Mouse (Mus musculus) forebrain, embryonic 16.5 days (tissue): ENCODE measurements at regions not wholly inside any gene's neighbourhood (a gene's known extent, or its start where the extent isn't known, plus 50 kb on each side); places are given as distances from the start of the nearest gene placed in this dataset.

Source experiments
- ATAC-seq: fragments of 200-750 bp; cut with Nextera tagmentation; 2 replicates; pipeline ENCODE4 v1.8.0; 2017; ENCODE audit warnings: mild to moderate bottlenecking, moderate library complexity
- H3K27ac ChIP-seq: fragments of 300-500 bp; sonication (generic); 2 replicates; pipeline ENCODE4 v1.5.1; 2014; ENCODE audit warnings: low read length, control low read depth
- H3K27me3 ChIP-seq: fragments of 300-500 bp; sonication (generic); replicated peaks from 2 replicates; pipeline ENCODE4 v1.6.1; 2014; ENCODE audit warnings: low read length; ENCODE audit not compliant: control insufficient read depth, insufficient read depth
- H3K36me3 ChIP-seq: fragments of 300-500 bp; sonication (generic); 2 replicates; pipeline ENCODE4 v1.6.1; 2014; ENCODE audit not compliant: control insufficient read depth, insufficient read depth
- H3K4me1 ChIP-seq: fragments of 300-500 bp; sonication (generic); replicated peaks from 2 replicates; pipeline ENCODE4 v1.6.1; 2014; ENCODE audit warnings: low read length; ENCODE audit not compliant: control insufficient read depth, insufficient read depth
- H3K4me2 ChIP-seq: fragments of 300-500 bp; sonication (generic); 2 replicates; pipeline ENCODE4 v1.6.1; 2014; ENCODE audit warnings: mild to moderate bottlenecking, low read length, control low read depth
- H3K4me3 ChIP-seq: fragments of 300-500 bp; sonication (generic); replicated peaks from 2 replicates; pipeline ENCODE4 v1.5.1; 2014; ENCODE audit warnings: mild to moderate bottlenecking, low read length, control low read depth
- H3K9ac ChIP-seq: fragments of 300-500 bp; sonication (generic); replicated peaks from 2 replicates; pipeline ENCODE4 v1.6.1; 2014; ENCODE audit warnings: low read depth, low read length, control low read depth
- H3K9me3 ChIP-seq: fragments of 300-500 bp; sonication (generic); 2 replicates; pipeline ENCODE4 v1.6.1; 2016; ENCODE audit warnings: low read length; ENCODE audit not compliant: control insufficient read depth
- WGBS: fragments of 180-500 bp; shearing (Covaris S2); extraction: QIAGEN DNeasy Blood & Tissue Kit; methylation state at CpG from one replicate; pipeline ENCODE4 v1.1.7; 2014; 5-methylcytosine and 5-hydroxymethylcytosine counted together

DNA sequence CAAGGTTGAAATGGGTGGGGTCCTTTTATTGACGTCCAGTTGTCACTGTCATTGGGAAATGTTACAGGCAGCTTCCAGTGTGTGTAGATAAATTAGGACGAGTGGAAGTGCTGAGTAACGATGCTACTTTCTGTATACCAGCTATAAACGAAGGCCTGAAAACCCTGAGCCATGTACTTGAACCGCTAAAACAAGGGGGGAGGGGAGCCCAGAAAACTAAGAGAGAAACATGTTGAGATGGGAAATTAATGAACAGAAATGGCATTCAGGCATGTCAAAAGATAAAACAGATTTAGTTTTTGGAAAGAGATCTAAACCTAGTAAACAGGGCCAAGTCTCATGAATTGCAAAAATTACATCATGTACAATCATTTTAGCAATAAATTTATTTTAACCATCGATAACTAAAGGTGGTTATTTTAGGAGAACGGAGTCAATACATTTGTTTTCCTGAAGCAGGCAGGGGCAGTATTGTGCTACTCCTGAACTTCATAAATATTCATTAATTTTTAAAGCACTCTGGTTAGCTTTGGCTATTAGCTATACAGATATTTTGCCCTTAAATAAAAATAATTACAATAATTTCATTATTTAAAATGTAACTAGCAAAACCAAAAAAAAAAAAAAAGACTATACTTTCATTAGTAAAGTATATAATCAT is 92.1 kb upstream of the Ssbp2 start:
- Histone ChIP-seq H3K36me3 (no peaks in the 10 kb centered on the region), H3K4me1 (peaks cover 45% of the 10 kb centered on the region), H3K27me3 (no peaks in the 10 kb centered on the region), H3K9me3 (no peaks in the 10 kb centered on the region), H3K27ac (peak overlapping the region; percentile 49; the same call in 1 of the 2 replicates), H3K9ac (no peak overlapping the region), H3K4me3 (no peak overlapping the region), H3K4me2 (no peak overlapping the region)
- WGBS = 13% methylated on average over 7 of the region's 7 CpGs
- no peak for ATAC-seq

DNA sequence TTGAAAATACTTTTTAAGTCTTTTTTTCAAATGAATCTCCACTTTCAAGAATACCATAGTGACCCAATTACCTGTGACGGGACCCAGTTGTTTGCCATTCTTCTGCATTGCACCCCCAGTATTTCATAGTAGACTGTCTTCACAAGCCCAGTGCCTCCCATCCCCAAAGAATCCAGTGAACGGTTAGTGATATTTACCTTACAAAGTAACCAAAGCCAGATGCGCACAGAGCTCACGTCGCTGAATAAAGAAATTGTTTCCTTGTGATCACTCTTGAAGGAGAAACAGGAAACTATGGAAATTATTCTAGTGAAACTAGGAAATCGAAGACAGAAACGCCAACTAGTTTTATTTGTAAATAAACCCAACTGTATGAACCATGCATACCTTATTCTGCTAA is 91.4 kb upstream of the Ssbp2 start:
- Histone ChIP-seq H3K9ac (no peak overlapping the region), H3K9me3 (no peaks in the 10 kb centered on the region), H3K27me3 (no peaks in the 10 kb centered on the region), H3K4me3 (no peak overlapping the region), H3K27ac (no peak overlapping the region), H3K36me3 (no peaks in the 10 kb centered on the region), H3K4me2 (no peak overlapping the region), H3K4me1 (peaks cover 50% of the 10 kb centered on the region)
- WGBS = 77% methylated on average over 7 of the region's 7 CpGs
- ATAC-seq = no peak

DNA sequence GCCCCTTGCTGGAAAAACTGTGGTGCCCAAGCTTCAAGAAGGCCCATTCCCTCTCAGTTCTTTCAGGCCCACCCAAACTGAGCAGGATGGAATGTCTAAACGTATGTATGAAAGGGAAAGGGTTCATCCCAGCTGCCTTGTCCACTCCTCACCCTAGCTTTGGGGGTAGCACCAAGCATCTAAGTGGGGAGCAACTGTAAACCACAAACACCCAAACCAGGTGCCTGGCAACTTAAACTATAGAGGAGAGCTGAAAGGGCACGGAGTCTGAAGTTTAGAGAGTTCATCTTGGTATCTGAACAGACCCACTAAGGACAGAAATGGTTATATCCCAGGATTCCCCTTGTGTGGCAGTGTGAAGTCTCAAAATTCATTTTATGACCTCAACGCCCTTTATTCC is 90.1 kb upstream of the Ssbp2 start:
- H3K4me3 ChIP-seq = no peak overlapping the region; the same call in 1 of the 2 replicates
- 21% methylated on average over 3 of the region's 3 CpGs for WGBS

DNA sequence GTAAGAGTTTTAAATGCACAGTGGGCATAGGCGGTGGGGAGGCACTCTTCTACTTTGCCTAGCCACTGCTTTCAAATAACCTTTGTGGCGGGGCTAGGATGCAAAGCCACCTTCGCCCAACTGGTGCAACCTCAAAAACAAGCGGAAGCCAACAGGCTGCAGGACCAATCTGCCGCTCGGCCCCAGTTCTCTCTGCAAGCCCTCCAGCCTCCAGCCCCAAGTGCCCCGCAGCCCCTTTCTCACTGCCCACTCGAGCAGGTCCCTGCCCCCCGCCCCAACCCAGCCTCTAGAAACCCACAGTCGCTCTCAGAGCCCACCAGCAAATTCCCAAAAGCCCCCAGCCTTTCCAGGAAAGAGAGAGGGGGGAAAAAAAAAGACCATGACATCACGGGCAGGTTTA is 89.6 kb upstream of the Ssbp2 start:
- H3K4me1 ChIP-seq = peaks cover 57% of the 10 kb centered on the region
- H3K36me3 ChIP-seq = no peaks in the 10 kb centered on the region
- peak overlapping the region; percentile 70 for H3K4me2 ChIP-seq
- peak overlapping the region; percentile 40 for H3K4me3 ChIP-seq
- no peaks in the 10 kb centered on the region for H3K27me3 ChIP-seq
- ATAC-seq = peak; percentile 18
- peak overlapping the region; percentile 98 for H3K27ac ChIP-seq
- peak overlapping the region; percentile 57 for H3K9ac ChIP-seq
- H3K9me3 ChIP-seq = no peaks in the 10 kb centered on the region
- WGBS = 1% methylated on average over 11 of the region's 11 CpGs

More for the DNA sequence above, 90.1 kb upstream of the Ssbp2 start:
- Histone ChIP-seq H3K4me1 (peaks cover 58% of the 10 kb centered on the region), H3K36me3 (no peaks in the 10 kb centered on the region), H3K27ac (peak overlapping the region; percentile 98), H3K27me3 (no peaks in the 10 kb centered on the region), H3K9ac (peak overlapping the region; percentile 57; the same call in 1 of the 2 replicates), H3K4me2 (peak overlapping the region; percentile 70), H3K9me3 (no peaks in the 10 kb centered on the region)
- no peak for ATAC-seq

DNA sequence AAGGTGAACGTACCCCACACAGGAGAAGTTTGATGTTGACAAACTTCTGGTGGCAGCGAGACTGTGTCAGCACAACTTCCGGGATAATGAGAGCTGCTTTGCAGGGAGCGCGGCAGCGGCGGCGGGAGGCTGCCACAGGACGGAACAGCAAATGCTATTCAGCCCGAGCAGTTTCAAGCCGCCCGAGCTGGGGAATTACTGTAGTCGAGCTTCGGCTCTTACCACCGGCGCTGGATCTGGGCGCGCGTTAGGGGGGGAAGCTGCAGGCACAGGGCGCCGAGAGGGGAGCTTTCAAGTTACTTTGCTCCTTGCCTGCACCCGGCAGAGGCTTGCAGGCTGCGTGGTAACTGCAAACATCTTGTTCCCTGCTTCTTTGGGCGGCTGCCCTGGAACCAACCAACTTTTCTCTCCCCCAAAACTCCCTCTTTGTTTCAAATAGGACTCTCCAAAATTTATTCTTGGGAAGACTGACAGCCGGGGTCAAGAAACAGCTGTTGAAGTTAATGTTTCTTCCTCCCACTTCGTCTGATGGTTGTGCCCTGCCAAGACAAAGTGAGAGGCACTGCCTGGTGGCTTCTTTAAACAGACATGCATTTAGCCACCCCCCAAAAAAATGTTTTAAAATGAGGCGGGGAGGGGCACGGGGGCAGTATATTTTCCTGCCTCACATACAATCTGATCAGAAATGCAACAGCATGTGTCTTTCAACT is 89.0 kb upstream of the Ssbp2 start:
- Histone ChIP-seq H3K9me3 (no peaks in the 10 kb centered on the region), H3K4me1 (peaks cover 57% of the 10 kb centered on the region), H3K27ac (peak overlapping the region; percentile 98), H3K9ac (peak overlapping the region; percentile 57), H3K4me3 (peak overlapping the region; percentile 40), H3K36me3 (no peaks in the 10 kb centered on the region), H3K27me3 (no peaks in the 10 kb centered on the region), H3K4me2 (peak overlapping the region; percentile 70)
- peak; percentile 96 for ATAC-seq
- WGBS = under 1% methylated on average over 28 of the region's 28 CpGs

DNA sequence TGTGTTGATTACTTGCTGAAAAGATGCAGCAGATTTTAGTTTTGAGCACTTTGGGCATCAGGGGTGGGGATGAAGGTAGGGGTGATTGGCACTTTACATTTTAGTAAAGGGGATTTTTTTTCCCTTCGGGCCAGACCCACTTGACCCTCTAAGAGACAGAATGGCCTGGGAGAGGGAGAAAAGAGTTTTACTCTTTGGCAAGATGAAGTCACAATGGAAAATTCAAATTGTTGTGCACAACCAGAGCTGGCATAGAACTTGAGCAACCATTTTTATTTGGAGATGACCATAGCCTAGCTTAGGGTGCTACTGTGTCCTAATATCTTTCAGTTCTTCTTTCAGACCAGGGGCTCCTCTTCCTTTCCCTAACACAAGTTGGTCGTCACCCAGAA is 88.5 kb upstream of the Ssbp2 start:
- no peak for ATAC-seq
- Histone ChIP-seq H3K36me3 (no peaks in the 10 kb centered on the region), H3K4me1 (peaks cover 57% of the 10 kb centered on the region), H3K27ac (peak overlapping the region; percentile 98), H3K9me3 (no peaks in the 10 kb centered on the region), H3K4me3 (peak overlapping the region; percentile 40), H3K27me3 (no peaks in the 10 kb centered on the region), H3K4me2 (peak overlapping the region; percentile 70), H3K9ac (peak overlapping the region; percentile 39)
- WGBS = 19% methylated on average over 2 of the region's 2 CpGs

DNA sequence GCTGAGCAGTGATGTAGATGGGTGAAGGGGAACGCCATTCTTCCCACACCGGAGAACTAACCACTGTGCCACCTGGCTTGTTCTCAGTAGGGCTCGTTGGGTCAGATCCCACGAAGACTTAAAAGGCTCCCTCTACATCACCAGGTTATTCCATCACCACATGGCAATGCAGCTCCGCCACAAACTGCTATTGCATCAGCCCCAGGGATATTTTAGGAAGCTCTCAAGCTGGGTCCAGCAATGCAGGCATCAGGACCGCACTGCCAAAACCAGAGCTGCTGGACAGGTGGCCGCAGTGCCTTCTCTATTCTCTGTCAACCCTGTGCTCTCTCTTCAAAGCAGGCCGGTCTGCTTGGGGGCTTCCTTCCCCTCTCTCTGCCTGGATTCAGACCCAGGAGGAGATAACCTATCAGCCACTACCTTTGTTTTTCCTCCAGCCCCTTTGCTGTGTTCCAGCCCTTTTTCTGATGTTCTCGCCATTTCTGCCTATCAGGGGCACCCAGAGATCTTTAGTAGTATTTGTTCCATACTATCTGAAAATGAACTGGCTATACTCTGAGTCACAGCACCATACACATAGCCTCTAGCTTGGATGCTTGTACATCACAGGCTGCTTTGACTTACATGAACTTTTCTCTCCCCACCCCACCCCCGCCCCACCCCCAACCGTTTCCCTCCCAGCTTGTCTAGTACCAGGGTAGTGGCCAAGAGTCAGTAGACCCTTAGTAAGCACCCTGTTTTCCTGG is 87.8 kb upstream of the Ssbp2 start:
- Histone ChIP-seq H3K27me3 (no peaks in the 10 kb centered on the region), H3K9ac (no peak overlapping the region), H3K4me1 (peaks cover 57% of the 10 kb centered on the region), H3K36me3 (no peaks in the 10 kb centered on the region), H3K4me3 (no peak overlapping the region), H3K9me3 (no peaks in the 10 kb centered on the region), H3K27ac (peak overlapping the region; percentile 98), H3K4me2 (no peak overlapping the region)
- WGBS = 64% methylated on average over 11 of the region's 11 CpGs
- ATAC-seq = no peak

DNA sequence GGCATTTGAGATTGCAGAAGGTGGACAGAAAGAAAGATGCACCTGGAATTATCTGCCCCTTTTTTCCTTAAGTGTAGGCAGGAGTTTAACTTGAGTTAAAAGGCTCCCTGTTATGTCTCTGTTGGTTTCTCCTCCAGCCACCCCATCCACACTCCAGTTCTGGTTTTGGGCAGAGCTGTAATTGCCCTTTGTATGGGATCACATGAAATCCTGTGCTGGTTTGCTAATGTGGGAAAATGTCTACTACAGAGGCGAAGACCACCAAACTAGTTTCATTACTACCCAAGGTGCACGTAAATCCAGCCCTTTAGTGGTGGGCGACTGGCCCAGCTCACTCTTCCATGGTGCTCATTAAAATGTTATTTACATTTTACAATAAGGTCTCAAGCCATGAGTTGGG is 85.9 kb upstream of the Ssbp2 start:
- no peak overlapping the region for H3K27ac ChIP-seq
- peak; percentile 21 for ATAC-seq
- WGBS = 2% methylated on average over 3 of the region's 3 CpGs
- H3K27me3 ChIP-seq = no peaks in the 10 kb centered on the region
- H3K4me1 ChIP-seq = peaks cover 52% of the 10 kb centered on the region
- H3K4me3 ChIP-seq = no peak overlapping the region
- H3K9ac ChIP-seq = no peak overlapping the region
- H3K4me2 ChIP-seq = 0 out of 2 replicates have a peak overlapping the region, but pooled peaks have one; percentile 11
- H3K36me3 ChIP-seq = no peaks in the 10 kb centered on the region
- H3K9me3 ChIP-seq = no peaks in the 10 kb centered on the region

DNA sequence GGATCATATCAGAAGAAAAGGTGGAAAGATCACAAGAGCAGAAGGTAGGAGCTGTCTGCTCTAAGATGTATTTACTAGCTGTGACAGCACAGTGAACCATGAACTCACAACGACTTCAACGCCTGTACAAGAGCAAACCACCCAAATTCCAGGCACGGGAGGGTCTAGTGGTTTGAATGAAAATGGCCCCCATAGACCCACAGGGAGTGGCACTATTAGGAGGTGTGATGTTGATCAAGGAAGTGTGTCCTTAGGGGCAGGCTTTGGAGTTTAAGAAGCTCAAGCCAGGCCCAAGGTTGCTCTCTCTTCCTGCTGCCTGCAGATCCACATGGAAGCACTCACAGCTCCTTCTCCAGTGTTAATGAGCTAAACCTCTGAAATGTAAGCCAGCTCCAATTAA is 83.5 kb upstream of the Ssbp2 start:
- Histone ChIP-seq H3K27ac (no peak overlapping the region), H3K27me3 (no peaks in the 10 kb centered on the region), H3K4me3 (no peak overlapping the region), H3K9me3 (no peaks in the 10 kb centered on the region), H3K36me3 (no peaks in the 10 kb centered on the region), H3K9ac (no peak overlapping the region), H3K4me2 (no peak overlapping the region), H3K4me1 (peaks cover 37% of the 10 kb centered on the region)
- ATAC-seq = no peak
- 96% methylated on average over 3 of the region's 3 CpGs for WGBS
